Mouse (Mus musculus) liver, embryonic 12.5 days (tissue): Measurements from ENCODE around the gene Foxp1. TPM values are rescaled to one million over a fixed set of nuclear protein-coding genes. Genes with fewer than 3 reads are reported as not detected.

Source experiments
- ATAC-seq: fragments of 200-750 bp; cut with Nextera tagmentation; 2 replicates; pipeline ENCODE4 v1.8.0; 2017; ENCODE audit warnings: moderate number of reproducible peaks, mild to moderate bottlenecking, moderate library complexity
- H3K27ac ChIP-seq: fragments of 300-500 bp; sonication (generic); 2 replicates; pipeline ENCODE4 v1.5.1; 2016; ENCODE audit warnings: mild to moderate bottlenecking
- H3K27me3 ChIP-seq: fragments of 300-500 bp; sonication (generic); replicated peaks from 2 replicates; pipeline ENCODE4 v1.6.1; 2016; ENCODE audit warnings: mild to moderate bottlenecking, moderate library complexity
- H3K36me3 ChIP-seq: fragments of 300-500 bp; sonication (generic); 2 replicates; pipeline ENCODE4 v1.6.1; 2016; ENCODE audit warnings: mild to moderate bottlenecking, moderate library complexity
- H3K4me1 ChIP-seq: fragments of 300-500 bp; sonication (generic); 2 replicates; pipeline ENCODE4 v1.6.1; 2016
- H3K4me2 ChIP-seq: fragments of 300-500 bp; sonication (generic); 2 replicates; pipeline ENCODE4 v1.6.1; 2016; ENCODE audit warnings: mild to moderate bottlenecking, moderate library complexity
- H3K4me3 ChIP-seq: fragments of 300-500 bp; sonication (generic); 2 replicates; pipeline ENCODE4 v1.5.1; 2016; ENCODE audit warnings: mild to moderate bottlenecking, moderate library complexity
- H3K9ac ChIP-seq: fragments of 300-500 bp; sonication (generic); 2 replicates; pipeline ENCODE4 v1.6.1; 2016; ENCODE audit warnings: mild to moderate bottlenecking, moderate library complexity
- H3K9me3 ChIP-seq: fragments of 300-500 bp; sonication (generic); replicated peaks from 2 replicates; pipeline ENCODE4 v1.6.1; 2016; ENCODE audit warnings: mild to moderate bottlenecking, moderate library complexity
- WGBS: fragments of 180-500 bp; shearing (Covaris S2); methylation state at CpG from one replicate; pipeline ENCODE4 v1.1.7; 2016; ENCODE audit not compliant: insufficient replicate concordance; 5-methylcytosine and 5-hydroxymethylcytosine counted together
- polyA plus RNA-seq: library from polyadenylated mRNA; unstranded; fragments of >200 nt; fragmentation: Nextera tagmentation; extraction: Ambion mirVana; gene quantifications from 2 replicates; pipeline ENCODE4 v1.2.1, GENCODE M21; 2016

Foxp1 gene
- polyA plus RNA-seq, 1 experiment from 2014 or later, result 25.5 TPM

DNA sequence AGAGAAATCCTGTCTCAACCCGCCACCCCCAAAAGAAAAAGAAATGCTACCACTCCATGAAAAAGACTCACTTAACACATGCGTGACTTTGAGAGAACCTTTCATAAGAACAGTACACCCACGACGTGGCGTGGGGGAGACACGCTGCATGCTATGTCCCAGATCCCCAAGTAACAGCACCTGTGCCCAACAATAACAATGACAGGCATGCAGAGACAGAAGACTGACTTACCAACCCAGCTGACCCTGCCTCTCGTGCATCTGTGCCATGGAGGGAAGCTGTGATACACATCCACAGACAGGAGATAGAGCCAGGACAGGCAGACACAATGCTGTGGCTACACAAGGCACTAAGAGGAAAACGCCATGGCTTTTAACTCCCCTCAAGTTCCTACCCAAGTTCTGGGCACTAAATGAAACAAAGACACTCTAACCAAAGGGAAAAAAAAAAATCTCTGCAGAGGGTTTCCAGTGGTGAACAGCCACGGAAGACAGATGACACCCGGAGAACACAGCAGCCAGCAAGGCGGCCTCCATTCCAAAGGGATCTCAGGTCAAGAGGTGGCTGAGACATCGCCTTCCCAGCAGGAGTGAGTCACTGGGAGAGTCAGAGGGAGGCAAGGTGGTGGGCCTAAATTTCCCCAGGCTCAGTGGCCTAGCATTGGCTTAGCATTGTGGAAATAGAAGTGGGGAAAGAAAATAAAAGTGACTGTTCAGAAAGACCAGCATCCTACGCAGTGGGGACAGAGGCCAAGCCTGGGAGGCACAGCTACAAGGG lies 43.5 kb downstream of the Foxp1 start:
- no peaks in the 10 kb centered on the region; the same call in 1 of the 2 replicates for H3K9me3 ChIP-seq
- 78% methylated on average over 13 of the region's 13 CpGs for WGBS

DNA sequence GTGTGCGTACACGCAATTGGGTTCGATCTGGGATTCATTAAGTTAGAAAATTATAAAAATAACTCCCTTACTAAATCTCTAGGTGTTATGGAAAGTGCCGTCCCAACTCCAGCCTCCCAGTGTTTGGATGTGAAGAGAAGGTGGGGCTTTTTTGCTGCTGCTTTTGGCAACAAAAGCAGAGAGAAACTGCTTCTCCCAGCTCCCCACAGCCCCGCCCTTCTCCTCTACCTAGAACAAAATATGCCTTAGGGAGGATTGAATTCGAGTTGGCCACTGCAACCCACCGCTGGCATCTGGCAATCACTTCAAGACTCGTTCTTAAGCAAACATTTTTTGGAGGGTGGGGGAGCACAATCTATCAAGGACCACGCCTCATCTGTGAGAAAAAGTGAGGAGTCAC lies 47.5 kb downstream of the Foxp1 start:
- no peaks in the 10 kb centered on the region for H3K36me3 ChIP-seq
- no peak overlapping the region for H3K4me3 ChIP-seq
- H3K9me3 ChIP-seq, result no peaks in the 10 kb centered on the region
- H3K4me1 ChIP-seq, result no peaks in the 10 kb centered on the region
- H3K27me3 ChIP-seq, result no peaks in the 10 kb centered on the region
- no peak overlapping the region for H3K9ac ChIP-seq
- no peak overlapping the region for H3K4me2 ChIP-seq
- H3K27ac ChIP-seq, result no peak overlapping the region
- no peak for ATAC-seq
- 72% methylated on average over 9 of the region's 9 CpGs for WGBS

More for the DNA sequence above, 43.5 kb downstream of the Foxp1 start:
- peaks cover 1% of the 10 kb centered on the region; the same call in 1 of the 2 replicates for H3K4me1 ChIP-seq
- no peak overlapping the region for H3K4me3 ChIP-seq
- no peak overlapping the region for H3K9ac ChIP-seq
- no peak overlapping the region for H3K27ac ChIP-seq
- no peak for ATAC-seq
- H3K27me3 ChIP-seq, result no peaks in the 10 kb centered on the region
- H3K36me3 ChIP-seq, result no peaks in the 10 kb centered on the region
- H3K4me2 ChIP-seq, result no peak overlapping the region

DNA sequence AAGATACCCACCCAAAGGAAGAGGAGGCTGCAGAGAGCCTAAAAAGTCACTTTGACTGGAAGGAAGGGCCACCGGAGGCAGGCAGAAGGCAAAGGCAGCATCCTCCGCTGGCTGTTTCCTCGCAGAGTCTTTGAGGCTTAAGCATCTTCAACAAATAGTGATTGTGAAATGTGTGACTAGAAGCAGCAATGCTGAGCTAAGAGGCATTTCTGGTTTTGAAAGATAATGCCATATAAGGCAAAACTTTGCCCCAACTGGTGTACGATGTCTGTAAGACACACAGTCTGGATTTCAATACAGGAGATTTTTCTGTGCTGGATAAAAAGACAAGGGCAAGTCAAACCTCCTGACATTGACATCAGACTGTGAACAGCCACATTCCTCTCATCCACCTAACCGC lies 51.6 kb downstream of the Foxp1 start:
- H3K9me3 ChIP-seq, result no peaks in the 10 kb centered on the region
- no peaks in the 10 kb centered on the region for H3K4me1 ChIP-seq
- H3K27ac ChIP-seq, result no peak overlapping the region
- no peak overlapping the region for H3K4me2 ChIP-seq
- H3K4me3 ChIP-seq, result no peak overlapping the region
- H3K36me3 ChIP-seq, result 0 out of 2 replicates have a peak, but pooled peaks cover 3% of the 10 kb centered on the region
- H3K9ac ChIP-seq, result no peak overlapping the region
- H3K27me3 ChIP-seq, result no peaks in the 10 kb centered on the region
- ATAC-seq, result no peak
- 64% methylated on average over 5 of the region's 5 CpGs for WGBS

DNA sequence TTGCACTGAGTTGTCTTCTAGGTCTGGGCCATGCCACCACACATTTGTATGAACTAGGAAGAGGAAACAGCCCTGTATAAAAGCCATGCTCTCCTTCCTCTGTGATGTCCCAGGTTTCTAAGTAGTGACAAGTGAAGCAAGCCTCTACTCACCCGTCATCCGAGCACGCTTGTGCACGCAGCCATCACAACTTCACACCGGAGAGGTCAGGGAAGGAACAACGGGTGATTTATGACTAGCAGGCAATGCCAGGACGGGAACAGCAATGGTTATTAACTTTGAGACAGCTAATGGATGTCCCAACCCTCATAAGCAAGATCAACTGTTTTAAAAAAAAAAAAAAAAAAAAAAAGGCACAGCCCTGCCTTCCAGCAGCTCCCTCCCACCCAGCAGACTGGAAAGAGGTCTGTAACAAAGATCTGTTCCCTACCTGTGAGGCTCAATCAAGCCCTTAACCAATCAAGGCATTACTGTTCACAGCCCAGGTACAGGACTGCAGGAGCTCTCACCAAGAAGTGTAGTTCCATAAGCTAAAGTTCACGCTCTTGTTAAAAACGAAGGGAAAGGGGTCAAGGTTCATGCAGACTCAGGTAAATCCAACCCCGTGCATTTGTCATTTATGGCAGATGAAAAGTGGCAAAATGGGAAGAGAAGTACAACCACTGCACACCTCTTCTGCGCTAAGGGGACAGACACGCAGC lies 53.2 kb downstream of the Foxp1 start:
- no peaks in the 10 kb centered on the region for H3K9me3 ChIP-seq
- no peak overlapping the region for H3K27ac ChIP-seq
- H3K27me3 ChIP-seq, result no peaks in the 10 kb centered on the region
- H3K4me3 ChIP-seq, result no peak overlapping the region
- H3K9ac ChIP-seq, result no peak overlapping the region
- no peak overlapping the region for H3K4me2 ChIP-seq
- 0 out of 2 replicates have a peak, but pooled peaks cover 3% of the 10 kb centered on the region for H3K36me3 ChIP-seq
- ATAC-seq, result no peak
- no peaks in the 10 kb centered on the region for H3K4me1 ChIP-seq
- WGBS, result 80% methylated on average over 12 of the region's 12 CpGs

DNA sequence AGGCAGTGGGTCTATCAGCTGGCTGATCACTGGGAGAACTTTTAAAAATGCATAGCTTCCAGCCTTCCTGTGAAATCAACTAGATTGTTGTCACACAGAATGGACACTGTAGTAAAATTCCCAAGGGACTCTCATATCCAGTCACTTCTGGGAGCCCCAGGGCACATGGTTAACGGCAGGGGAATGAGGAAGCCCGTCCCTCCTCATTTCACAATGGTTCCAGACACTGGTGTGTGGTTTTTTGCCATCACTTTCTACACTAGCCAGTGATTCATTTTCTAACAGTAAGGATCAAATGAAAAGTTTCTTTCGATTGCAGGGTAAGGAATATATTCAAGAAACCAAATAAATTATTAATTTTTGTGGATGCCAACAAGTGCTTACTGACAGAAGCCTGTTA lies 54.7 kb downstream of the Foxp1 start:
- Histone ChIP-seq H3K9me3 (no peaks in the 10 kb centered on the region), H3K27me3 (no peaks in the 10 kb centered on the region), H3K4me1 (no peaks in the 10 kb centered on the region), H3K4me2 (no peak overlapping the region), H3K27ac (no peak overlapping the region), H3K9ac (no peak overlapping the region), H3K4me3 (no peak overlapping the region), H3K36me3 (0 out of 2 replicates have a peak, but pooled peaks cover 3% of the 10 kb centered on the region)
- ATAC-seq, result no peak
- 50% methylated on average over 3 of the region's 3 CpGs for WGBS

DNA sequence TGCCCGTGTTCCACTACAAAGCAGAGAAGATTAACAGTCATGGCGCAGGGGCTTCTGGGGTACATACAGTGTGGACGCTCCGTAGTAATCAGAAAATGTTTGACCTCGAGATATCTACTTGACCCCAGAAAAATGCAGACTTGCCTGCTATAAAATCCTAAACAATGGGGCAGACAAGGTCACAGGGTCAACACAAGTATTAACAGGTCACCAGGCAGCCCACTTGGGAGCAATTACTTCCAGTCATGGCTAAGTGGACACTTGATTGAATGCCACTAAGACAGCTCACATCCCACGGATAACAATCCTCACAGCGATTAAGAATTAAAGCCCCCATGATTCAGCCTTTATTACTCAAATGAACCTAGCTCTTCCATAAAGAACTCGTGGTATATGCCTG lies 55.4 kb downstream of the Foxp1 start:
- H3K9ac ChIP-seq, result no peak overlapping the region
- WGBS, result 61% methylated on average over 8 of the region's 8 CpGs
- no peaks in the 10 kb centered on the region for H3K4me1 ChIP-seq
- no peak overlapping the region for H3K27ac ChIP-seq
- no peak for ATAC-seq
- no peaks in the 10 kb centered on the region for H3K9me3 ChIP-seq
- no peak overlapping the region for H3K4me3 ChIP-seq
- H3K36me3 ChIP-seq, result 0 out of 2 replicates have a peak, but pooled peaks cover 3% of the 10 kb centered on the region
- H3K4me2 ChIP-seq, result no peak overlapping the region
- H3K27me3 ChIP-seq, result no peaks in the 10 kb centered on the region

DNA sequence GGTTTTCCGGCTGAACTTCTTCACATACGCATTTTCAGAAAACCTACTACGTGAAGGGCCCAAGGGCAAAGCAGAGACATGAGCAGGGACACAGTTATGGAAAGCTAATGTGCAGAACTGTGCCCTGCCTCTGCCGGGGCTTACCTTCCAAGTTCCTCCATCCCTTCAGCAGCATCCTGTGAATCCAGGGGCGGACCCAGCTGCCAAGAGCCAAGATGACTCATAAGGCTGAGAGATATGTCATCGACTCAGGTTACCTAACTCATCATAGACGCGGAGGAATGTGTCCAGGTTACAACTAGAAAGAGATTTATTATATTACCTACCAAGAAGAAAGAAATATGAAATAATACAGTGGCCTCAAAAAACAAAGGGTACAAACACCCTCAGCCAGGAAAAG lies 56.2 kb downstream of the Foxp1 start:
- H3K27ac ChIP-seq, result no peak overlapping the region
- H3K36me3 ChIP-seq, result 0 out of 2 replicates have a peak, but pooled peaks cover 3% of the 10 kb centered on the region
- no peak overlapping the region for H3K4me3 ChIP-seq
- ATAC-seq, result no peak
- no peaks in the 10 kb centered on the region for H3K9me3 ChIP-seq
- H3K4me2 ChIP-seq, result no peak overlapping the region
- no peaks in the 10 kb centered on the region for H3K4me1 ChIP-seq
- no peaks in the 10 kb centered on the region for H3K27me3 ChIP-seq
- H3K9ac ChIP-seq, result no peak overlapping the region
- 74% methylated on average over 8 of the region's 8 CpGs for WGBS

DNA sequence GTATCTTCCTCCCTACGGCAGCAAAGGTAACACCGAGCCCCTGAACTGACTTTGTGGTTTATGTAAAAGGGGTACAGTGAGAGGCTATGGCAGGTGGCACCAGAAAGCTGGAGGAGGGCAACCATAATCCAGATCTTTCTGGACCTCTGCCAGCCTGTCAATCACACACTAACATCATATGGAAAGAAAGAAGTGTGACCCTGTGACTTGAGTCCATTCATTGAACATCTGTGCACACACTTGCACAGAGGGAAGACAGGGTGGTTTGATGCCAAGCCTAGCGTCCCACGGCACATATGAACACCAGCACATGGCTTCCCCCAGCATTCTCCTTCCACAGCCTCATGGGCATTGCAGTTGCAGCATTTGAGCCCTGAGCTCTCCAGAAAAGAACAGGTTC lies 58.1 kb downstream of the Foxp1 start:
- Histone ChIP-seq H3K4me3 (no peak overlapping the region), H3K9me3 (no peaks in the 10 kb centered on the region), H3K4me1 (no peaks in the 10 kb centered on the region), H3K36me3 (0 out of 2 replicates have a peak, but pooled peaks cover 3% of the 10 kb centered on the region), H3K27ac (no peak overlapping the region), H3K9ac (no peak overlapping the region), H3K27me3 (no peaks in the 10 kb centered on the region), H3K4me2 (no peak overlapping the region)
- ATAC-seq, result no peak
- WGBS, result 76% methylated on average over 4 of the region's 4 CpGs

DNA sequence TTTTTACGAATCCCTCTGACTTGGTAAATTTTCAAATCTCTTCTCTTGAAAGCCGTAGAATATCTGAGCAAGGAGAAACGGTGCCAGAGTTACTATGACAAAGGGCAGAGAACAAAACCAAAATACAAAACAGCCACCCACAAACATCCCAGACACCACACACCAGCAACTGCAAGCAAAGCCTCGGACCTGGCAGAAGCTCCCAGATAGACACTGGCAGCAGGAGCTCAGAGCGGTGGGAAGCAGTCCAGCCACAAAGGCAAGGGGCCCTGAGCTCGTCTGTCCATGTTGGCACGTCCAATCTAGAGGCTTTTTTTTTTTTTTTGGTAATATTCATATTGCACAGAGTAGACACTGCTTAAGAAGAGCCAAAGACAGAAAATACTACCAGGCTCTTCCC lies 58.6 kb downstream of the Foxp1 start:
- Histone ChIP-seq H3K36me3 (0 out of 2 replicates have a peak, but pooled peaks cover 3% of the 10 kb centered on the region), H3K27ac (no peak overlapping the region), H3K4me3 (no peak overlapping the region), H3K27me3 (no peaks in the 10 kb centered on the region), H3K4me1 (no peaks in the 10 kb centered on the region), H3K9ac (no peak overlapping the region), H3K9me3 (no peaks in the 10 kb centered on the region), H3K4me2 (no peak overlapping the region)
- 74% methylated on average over 7 of the region's 7 CpGs for WGBS
- no peak for ATAC-seq

DNA sequence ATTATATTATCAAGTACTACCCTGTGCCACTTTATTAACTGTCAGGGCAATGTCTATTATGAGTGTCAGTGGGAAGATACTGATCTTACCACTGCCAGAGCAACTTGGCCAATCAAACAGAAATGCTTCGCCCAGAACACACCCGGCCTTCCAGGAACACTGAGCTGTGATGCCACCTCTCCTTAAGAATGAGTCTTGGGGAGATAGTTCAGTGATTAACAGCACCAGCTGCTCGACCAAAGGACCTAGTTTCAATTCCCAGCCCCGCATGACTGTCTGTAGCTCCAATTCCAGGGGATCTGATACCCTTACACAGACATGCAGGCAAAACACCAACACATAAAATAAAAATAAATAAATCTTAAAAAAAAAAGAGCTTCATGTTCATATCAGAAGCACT lies 63.7 kb downstream of the Foxp1 start:
- H3K9ac ChIP-seq, result no peak overlapping the region
- H3K4me3 ChIP-seq, result no peak overlapping the region
- H3K9me3 ChIP-seq, result no peaks in the 10 kb centered on the region
- H3K4me1 ChIP-seq, result peaks cover 5% of the 10 kb centered on the region
- H3K4me2 ChIP-seq, result no peak overlapping the region
- H3K27ac ChIP-seq, result no peak overlapping the region
- no peak for ATAC-seq
- no peaks in the 10 kb centered on the region for H3K27me3 ChIP-seq
- WGBS, result 71% methylated on average over 4 of the region's 4 CpGs
- H3K36me3 ChIP-seq, result no peaks in the 10 kb centered on the region; the same call in 1 of the 2 replicates

DNA sequence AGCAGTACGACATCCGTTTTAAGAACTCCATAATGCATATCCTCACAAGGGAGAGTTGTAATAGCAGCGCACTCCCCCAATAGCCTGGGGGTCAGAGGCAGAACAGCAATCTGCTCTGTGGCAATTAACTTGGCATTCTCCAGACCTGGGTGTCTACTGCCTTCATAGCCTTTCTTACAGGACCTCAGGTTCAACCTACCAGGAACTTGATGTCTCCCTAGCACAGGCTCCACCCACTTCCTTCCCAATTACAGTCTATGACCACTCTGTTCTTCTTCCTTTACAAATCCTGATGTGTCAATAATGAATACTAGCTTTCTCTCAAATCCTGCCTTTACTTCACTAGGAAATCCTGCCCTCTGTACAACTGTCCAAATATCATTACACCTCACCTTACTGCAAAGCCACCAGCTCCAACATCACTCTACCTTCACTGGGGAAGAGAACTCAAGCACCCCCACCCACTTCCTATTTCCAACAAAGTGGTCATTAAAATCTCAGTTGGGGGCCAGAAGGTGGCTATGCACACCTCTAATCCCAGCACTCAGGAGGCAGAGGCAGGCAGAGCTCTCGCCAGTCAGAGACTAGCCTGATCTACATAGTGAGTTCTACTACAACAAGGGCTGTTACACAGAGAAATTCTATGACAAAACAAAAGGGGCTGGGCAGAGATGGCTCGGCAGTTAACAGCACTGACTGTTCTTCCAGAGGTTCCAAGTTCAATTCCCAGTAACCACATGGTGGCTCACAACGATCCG lies 68.6 kb downstream of the Foxp1 start:
- WGBS, result 83% methylated on average over 7 of the region's 7 CpGs
- Histone ChIP-seq H3K9ac (no peak overlapping the region), H3K27me3 (no peaks in the 10 kb centered on the region), H3K9me3 (no peaks in the 10 kb centered on the region), H3K27ac (no peak overlapping the region), H3K4me2 (no peak overlapping the region), H3K4me1 (peaks cover 29% of the 10 kb centered on the region), H3K36me3 (no peaks in the 10 kb centered on the region; the same call in 1 of the 2 replicates), H3K4me3 (no peak overlapping the region)
- no peak for ATAC-seq
